8 mouse cellular contexts compared by ENCODE assay signal in genomic region chr6:38910828-38911559, GRCm38 (mm10). TPM values are rescaled to one million over a fixed set of nuclear protein-coding genes. Genes with fewer than 3 reads are reported as not detected.
DNase-seq lines count a peak whose midpoint lies in the region; ATAC-seq and TF ChIP-seq lines count a peak whose summit lies in the region.

No protein-coding gene starts in this region.

- intact Hi-C loops in left cerebral cortex, postnatal 4 days (cut with DNase I) = no loop called here

- H3K4me3 ChIP-seq in G1E (ENCODE audit: low read depth, low read length) = no peak overlapping the region
- no peak overlapping the region for H3K4me3 ChIP-seq in intestine, embryonic 15.5 days (replicated peaks)
- no peak overlapping the region for H3K4me3 ChIP-seq in thymus, adult 2 months (ENCODE audit: control insufficient read depth, insufficient read depth, low read length)

- DNase-seq in 3T3-L1 (ENCODE audit: low read depth, low spot score) (peak; percentile 94), G1E (ENCODE audit: low spot score) (peak; percentile 79)
- DNase-seq in cerebellum, adult 11-12 months = peak; percentile 51
- DNase-seq in gastrocnemius, adult 8-10 months (ENCODE audit: low spot score in 2 of 2) = peak; percentile 29 to 44
- peak; percentile 29 for DNase-seq in left cerebral cortex, postnatal 4 days
- peak; percentile 46 to 53 for DNase-seq in monocyte, adult 2 months (ENCODE audit: low read depth in 1 of 2, low spot score in 2 of 2)
- peak; percentile 56 for DNase-seq in thymus, adult 2 months

- 61% methylated on average over 3 of the region's 3 CpGs for WGBS in intestine, embryonic 15.5 days
- WGBS in thymus, adult 2 months = 71% methylated on average over 3 of the region's 3 CpGs

- H3K27me3 ChIP-seq in G1E (ENCODE audit: insufficient read depth, low read length) = peaks cover 52% of the 10 kb centered on the region
- no peaks in the 10 kb centered on the region for H3K27me3 ChIP-seq in intestine, embryonic 15.5 days (replicated peaks)
- H3K27me3 ChIP-seq in thymus, adult 2 months (ENCODE audit: control insufficient read depth, insufficient read depth, low read length) = no peaks in the 10 kb centered on the region

- peaks cover 77% of the 10 kb centered on the region for H3K4me1 ChIP-seq in G1E (ENCODE audit: insufficient read depth, low read depth, low read length)
- 0 out of 2 replicates have a peak, but pooled peaks cover 11% of the 10 kb centered on the region for H3K4me1 ChIP-seq in intestine, embryonic 15.5 days (replicated peaks)
- H3K4me1 ChIP-seq in thymus, adult 2 months (replicated peaks; ENCODE audit: control insufficient read depth, insufficient read depth, low read length) = no peaks in the 10 kb centered on the region

- peak overlapping the region; percentile 33; the same call in 1 of the 2 replicates for H3K27ac ChIP-seq in intestine, embryonic 15.5 days
- no peak overlapping the region for H3K27ac ChIP-seq in thymus, adult 2 months (ENCODE audit: control insufficient read depth, insufficient read depth, low read length)

- no peaks in the 10 kb centered on the region for H3K36me3 ChIP-seq in G1E (replicated peaks)
- H3K36me3 ChIP-seq in intestine, embryonic 15.5 days = no peaks in the 10 kb centered on the region
- H3K36me3 ChIP-seq in thymus, adult 2 months (ENCODE audit: control insufficient read depth, insufficient read depth, low read length) = no peaks in the 10 kb centered on the region

- peak; percentile 99 for ATAC-seq in G1E (ENCODE audit: extremely low read depth, insufficient number of reproducible peaks, low FRiP score, poor library complexity, severe bottlenecking)
- ATAC-seq in intestine, embryonic 15.5 days = peak; percentile 94

- no peak overlapping the region for H3K4me2 ChIP-seq in intestine, embryonic 15.5 days (replicated peaks)

- no peak overlapping the region for H3K9ac ChIP-seq in intestine, embryonic 15.5 days

- TF ChIP-seq CTCF in G1E (IDR thresholded peaks at IDR 0.05; ENCODE audit: low read depth, low read length) = peak; percentile 87
- no peak for TF ChIP-seq CTCF in thymus, adult 2 months (IDR thresholded peaks at IDR 0.05; ENCODE audit: borderline replicate concordance, control insufficient read depth, extremely low read depth, insufficient read depth, low read length, poor library complexity)

- no peak for TF ChIP-seq POLR2A in thymus, adult 2 months (IDR thresholded peaks at IDR 0.05; ENCODE audit: control insufficient read depth, extremely low read depth, insufficient read depth, low read length, poor library complexity)

- peaks cover 4% of the 10 kb centered on the region; the same call in 1 of the 2 replicates for H3K9me3 ChIP-seq in G1E (replicated peaks)
- no peaks in the 10 kb centered on the region for H3K9me3 ChIP-seq in intestine, embryonic 15.5 days

RNA-seq across cellular contexts. Expression of gene Hipk2, which starts 35.0 kb away (rescaled TPM):
- total RNA-seq in G1E (2014; fragmentation: Nextera tagmentation) (97.9 and 113 TPM in 2 replicates), G1E (2017) (4.6 and 5.5 TPM in 2 replicates)
- polyA plus RNA-seq in G1E (2012) = 37.6 and 39.6 TPM in 2 replicates
- total RNA-seq in gastrocnemius, adult 8-10 months (2022) = 100 to 1,000 TPM in 2 of 4 experiments, 10 to 100 TPM in 2; 65.2 to 144 (median 96.6) TPM
- 20.2 and 23.3 TPM in 2 replicates for polyA plus RNA-seq in intestine, embryonic 15.5 days (2015; fragmentation: Nextera tagmentation; extraction: Ambion mirVana)
- 10 to 100 TPM; 54.6 to 55.5 TPM for total RNA-seq in left cerebral cortex, postnatal 4 days (2021)
- polyA plus RNA-seq in thymus, adult 2 months (2012; rRNA removed) = 16.9 and 19.8 TPM in 2 replicates

RNA-seq across cellular contexts. Expression of gene Tbxas1, which starts 35.8 kb away (rescaled TPM):
- 8.1 and 13.2 TPM in 2 replicates for total RNA-seq in G1E (2014; fragmentation: Nextera tagmentation)
- 3.2 and 3.5 TPM in 2 replicates for total RNA-seq in G1E (2017)
- polyA plus RNA-seq in G1E (2012) = 1.2 TPM in 2 replicates
- under 1 TPM; 0.51 to 0.80 (median 0.56) TPM for total RNA-seq in gastrocnemius, adult 8-10 months (2022)
- 3.4 and 4.0 TPM in 2 replicates for polyA plus RNA-seq in intestine, embryonic 15.5 days (2015; fragmentation: Nextera tagmentation; extraction: Ambion mirVana)
- total RNA-seq in left cerebral cortex, postnatal 4 days (2021) = 1 to 10 TPM; 1.3 to 1.4 TPM
- polyA plus RNA-seq in thymus, adult 2 months (2012; rRNA removed) = 4.7 and 6.0 TPM in 2 replicates

Comparison
In these comparisons a context has a peak if more than half of its experiments do, and no peak if none do; other contexts are left out.
1. DNase-seq: peak in every context shown above with its lines; median percentile 94 in 3T3-L1; 79 in G1E; 56 in thymus, adult 2 months; 51 in cerebellum, adult 11-12 months; 50 in monocyte, adult 2 months; 36 in gastrocnemius, adult 8-10 months; 29 in left cerebral cortex, postnatal 4 days.